Mouse (Mus musculus) MEL (cell line): ENCODE data around the gene Flad1. TPM values are rescaled to one million over a fixed set of nuclear protein-coding genes. Genes with fewer than 3 reads are reported as not detected.

Source experiments
- DNase-seq: peaks from one replicate; pipeline ENCODE4 v3.0.0; 2011; ENCODE audit warnings: low read depth, low spot score
- H3K27ac ChIP-seq: 2 replicates; pipeline ENCODE4 v1.5.1; 2012; ENCODE audit warnings: low read depth, mild to moderate bottlenecking, control low read depth, low read length, moderate library complexity; ENCODE audit not compliant: control insufficient read depth
- H3K27me3 ChIP-seq, 2 experiments: fragments of 150-350 bp in 1 of 2; sonication (generic) in 1 of 2; 2 replicates each; pipeline ENCODE4 v1.6.1; 2012; ENCODE audit warnings: low read length in 2 of 2, mild to moderate bottlenecking in 2 of 2, improper control_type of control experiment in 1 of 2, moderate library complexity in 1 of 2; ENCODE audit not compliant: insufficient read depth in 2 of 2, control insufficient read depth in 1 of 2
- H3K36me3 ChIP-seq, 2 experiments: 2 replicates each; pipeline ENCODE4 v1.6.1; 2012 to 2014; ENCODE audit warnings: low read length in 2 of 2, improper control_type of control experiment in 1 of 2, inconsistent platforms in 1 of 2, mild to moderate bottlenecking in 1 of 2; ENCODE audit not compliant: insufficient read depth in 2 of 2, control insufficient read depth in 1 of 2
- H3K4me1 ChIP-seq, 2 experiments: fragments of 150-350 bp in 1 of 2; sonication (generic) in 1 of 2; 2 replicates each; pipeline ENCODE4 v1.6.1; 2012; ENCODE audit warnings: low read length in 2 of 2, improper control_type of control experiment in 1 of 2, mild to moderate bottlenecking in 1 of 2; ENCODE audit not compliant: insufficient read depth in 2 of 2, control insufficient read depth in 1 of 2
- H3K4me3 ChIP-seq, 2 experiments: fragments of 150-350 bp in 1 of 2; sonication (generic) in 1 of 2; 2 replicates each; pipeline ENCODE4 v1.5.1; 2012; ENCODE audit warnings: low read depth in 2 of 2, low read length in 2 of 2, mild to moderate bottlenecking in 2 of 2, moderate library complexity in 2 of 2, control low read depth in 1 of 2, improper control_type of control experiment in 1 of 2; ENCODE audit not compliant: control insufficient read depth in 1 of 2, insufficient read depth in 1 of 2
- H3K79me2 ChIP-seq: 2 replicates; pipeline ENCODE4 v1.6.1; 2012; ENCODE audit warnings: mild to moderate bottlenecking, low read length, moderate library complexity; ENCODE audit not compliant: control insufficient read depth, poor library complexity, insufficient read depth
- H3K9ac ChIP-seq: 2 replicates; pipeline ENCODE4 v1.6.1; 2012; ENCODE audit warnings: low read depth, mild to moderate bottlenecking, control low read depth, low read length, moderate library complexity; ENCODE audit not compliant: control insufficient read depth, poor library complexity, severe bottlenecking
- H3K9me3 ChIP-seq: fragments of 150-350 bp; sonication (generic); replicated peaks from 2 replicates; pipeline ENCODE4 v1.6.1; 2012; ENCODE audit warnings: mild to moderate bottlenecking, low read length, improper control_type of control experiment, moderate library complexity; ENCODE audit not compliant: insufficient read depth
- CTCF ChIP-seq, 3 experiments: IDR thresholded peaks in 2 of 3; conservative IDR thresholded peaks in 1 of 3; 2 replicates each; pipeline ENCODE4 v1.5.1; 2011 to 2012; ENCODE audit warnings: low read length in 3 of 3, low read depth in 2 of 3, mild to moderate bottlenecking in 2 of 3, improper control_type of control experiment in 1 of 3, inconsistent platforms in 1 of 3, mixed read lengths in 1 of 3, moderate library complexity in 1 of 3; ENCODE audit not compliant: control insufficient read depth in 1 of 3, insufficient read depth in 1 of 3, poor library complexity in 1 of 3, severe bottlenecking in 1 of 3
- EP300 ChIP-seq, 2 experiments: IDR thresholded peaks; 2 replicates each; pipeline ENCODE4 v1.6.1; 2011; ENCODE audit warnings: improper control_type of control experiment in 2 of 2, low read length in 2 of 2, low read depth in 1 of 2, mild to moderate bottlenecking in 1 of 2
- GATA1 ChIP-seq: IDR thresholded peaks from 2 replicates; pipeline ENCODE4 v1.6.1; 2011; ENCODE audit warnings: low read depth, low read length, improper control_type of control experiment
- HCFC1 ChIP-seq: IDR thresholded peaks from 2 replicates; pipeline ENCODE4 v1.6.1; 2012; ENCODE audit warnings: low read depth, mild to moderate bottlenecking, inconsistent platforms, low read length, improper control_type of control experiment, moderate library complexity
- JUND ChIP-seq: IDR thresholded peaks from 2 replicates; pipeline ENCODE4 v1.6.1; 2011; ENCODE audit warnings: low read depth, mild to moderate bottlenecking, improper control_type of control experiment, low read length
- KAT2A ChIP-seq: conservative IDR thresholded peaks from 2 replicates; pipeline ENCODE4 v1.6.1; 2012; ENCODE audit warnings: low read depth, low read length, improper control_type of control experiment, inconsistent platforms
- MAFK ChIP-seq: IDR thresholded peaks from 2 replicates; pipeline ENCODE4 v1.6.1; 2011; ENCODE audit warnings: low read depth, mild to moderate bottlenecking, low read length, improper control_type of control experiment, borderline replicate concordance
- MAX ChIP-seq: IDR thresholded peaks from 2 replicates; pipeline ENCODE4 v1.6.1; 2011; ENCODE audit warnings: low read length, improper control_type of control experiment
- MEF2A ChIP-seq: IDR thresholded peaks from 2 replicates; pipeline ENCODE4 v1.6.1; 2014; ENCODE audit warnings: low read depth, mild to moderate bottlenecking, inconsistent platforms, low read length, improper control_type of control experiment; ENCODE audit not compliant: poor library complexity, insufficient replicate concordance, severe bottlenecking; ENCODE audit errors: extremely low read depth
- MXI1 ChIP-seq: IDR thresholded peaks from 2 replicates; pipeline ENCODE4 v1.6.1; 2011; ENCODE audit warnings: mild to moderate bottlenecking, low read depth, low read length, improper control_type of control experiment
- NRF1 ChIP-seq: IDR thresholded peaks from 2 replicates; pipeline ENCODE4 v1.6.1; 2014; ENCODE audit warnings: low read depth, mild to moderate bottlenecking, inconsistent platforms, low read length, improper control_type of control experiment, moderate library complexity; ENCODE audit not compliant: poor library complexity, insufficient read depth, severe bottlenecking
- POLR2A ChIP-seq, 2 experiments: IDR thresholded peaks; 2 replicates each; pipeline ENCODE4 v1.6.1; 2011 to 2012; ENCODE audit warnings: low read length in 2 of 2, mild to moderate bottlenecking in 2 of 2, control low read depth in 1 of 2, improper control_type of control experiment in 1 of 2, low read depth in 1 of 2, moderate library complexity in 1 of 2; ENCODE audit not compliant: control insufficient read depth in 1 of 2, insufficient read depth in 1 of 2, poor library complexity in 1 of 2
- POLR2AphosphoS2 ChIP-seq: IDR thresholded peaks from 2 replicates; pipeline ENCODE4 v1.6.1; 2011; ENCODE audit warnings: low read length, improper control_type of control experiment
- SIN3A ChIP-seq: IDR thresholded peaks from 2 replicates; pipeline ENCODE4 v1.6.1; 2012; ENCODE audit warnings: low read length, improper control_type of control experiment, inconsistent platforms
- TBP ChIP-seq: IDR thresholded peaks from 2 replicates; pipeline ENCODE4 v1.8.0; 2011; ENCODE audit warnings: low read depth, low read length, improper control_type of control experiment
- USF2 ChIP-seq, 2 experiments: IDR thresholded peaks; 2 replicates each; pipeline ENCODE4 v1.6.1; 2011 to 2012; ENCODE audit warnings: improper control_type of control experiment in 2 of 2, low read length in 2 of 2, borderline replicate concordance in 1 of 2, inconsistent platforms in 1 of 2, low read depth in 1 of 2, mild to moderate bottlenecking in 1 of 2; ENCODE audit not compliant: insufficient read depth in 1 of 2
- ZKSCAN1 ChIP-seq: IDR thresholded peaks from 2 replicates; pipeline ENCODE4 v1.6.1; 2012; ENCODE audit warnings: low read depth, mild to moderate bottlenecking, inconsistent platforms, low read length, improper control_type of control experiment, moderate library complexity
- ZMIZ1 ChIP-seq: IDR thresholded peaks from 2 replicates; pipeline ENCODE4 v1.6.1; 2012; ENCODE audit warnings: low read depth, mild to moderate bottlenecking, inconsistent platforms, low read length, improper control_type of control experiment, moderate library complexity
- ZNF384 ChIP-seq: IDR thresholded peaks from 2 replicates; pipeline ENCODE4 v1.6.1; 2012; ENCODE audit warnings: low read depth, mild to moderate bottlenecking, inconsistent platforms, low read length, improper control_type of control experiment
- polyA plus RNA-seq, 2 experiments: library from polyadenylated mRNA; stranded (reverse) in 1 of 2; unstranded in 1 of 2; fragments of >175 nt in 1 of 2; fragments of >200 nt in 1 of 2; gene quantifications; 2 replicates each; pipeline versions ENCODE4 v1.2.1 to v1.2.4; 2012; ENCODE audit warnings: low replicate concordance in 2 of 2, low read depth in 1 of 2; ENCODE audit not compliant: insufficient read length in 2 of 2, insufficient read depth in 1 of 2, missing spikeins in 1 of 2
- total RNA-seq: library from RNA; depleted of rRNA; stranded (reverse); fragments of 300-350 nt; gene quantifications from 2 replicates; pipeline ENCODE4 v1.2.3, GENCODE M21; 2012

Flad1 gene
- total and polyA plus RNA-seq, 3 experiments: 42.9 to 54.2 TPM; not detected in 1

GRCm38 (mm10) chr3:89436176-89437113 is 24.8 kb upstream of the Flad1 start, which contains the start of gene Pbxip1 (continued):
- TF ChIP-seq POLR2AphosphoS2 (peak; percentile 67; the same call in 1 of the 2 replicates), SIN3A (peak; percentile 89), USF2 (IDR thresholded peaks at IDR 0.05; ENCODE audit: borderline replicate concordance in 1 of 2, insufficient read depth in 1 of 2, low read depth in 1 of 2, low read length in 2 of 2) (peak; percentile 58 to 87; a peak in 3 of 4 replicates), MAX (peak; percentile 94)

GRCm38 (mm10) chr3:89435041-89435440 is 23.4 kb upstream of the Flad1 start:
- Histone ChIP-seq H3K4me3 (no peak overlapping the region), H3K27ac (no peak overlapping the region), H3K4me1 (peaks cover 6 to 16% of the 10 kb centered on the region in 2 experiments), H3K9ac (no peak overlapping the region), H3K27me3 (no peaks in the 10 kb centered on the region), H3K9me3 (no peaks in the 10 kb centered on the region), H3K36me3 (peaks cover 0 to 17% of the 10 kb centered on the region in 2 experiments; a peak in 2 of 4 replicates), H3K79me2 (peaks cover 14% of the 10 kb centered on the region)
- no peak for TF ChIP-seq TBP
- TF ChIP-seq HCFC1: no peak
- TF ChIP-seq NRF1: no peak
- TF ChIP-seq KAT2A: no peak
- TF ChIP-seq CTCF (IDR thresholded peaks at IDR 0.05 in 2 of 3, conservative IDR thresholded peaks at IDR 0.05 in 1 of 3; ENCODE audit: control insufficient read depth in 1 of 3, insufficient read depth in 1 of 3, low read depth in 2 of 3, low read length in 3 of 3, poor library complexity in 1 of 3, severe bottlenecking in 1 of 3): no peak
- TF ChIP-seq ZNF384: no peak
- no peak for TF ChIP-seq MXI1
- no peak for TF ChIP-seq MEF2A
- no peak for TF ChIP-seq ZKSCAN1
- no peak for TF ChIP-seq MAFK
- no peak for TF ChIP-seq ZMIZ1
- TF ChIP-seq GATA1: no peak
- TF ChIP-seq MAX: no peak
- TF ChIP-seq JUND: no peak
- TF ChIP-seq EP300 (IDR thresholded peaks at IDR 0.05; ENCODE audit: low read depth in 1 of 2, low read length in 2 of 2): no peak
- no peak for TF ChIP-seq POLR2A (IDR thresholded peaks at IDR 0.05; ENCODE audit: control insufficient read depth in 1 of 2, insufficient read depth in 1 of 2, low read depth in 1 of 2, low read length in 2 of 2, poor library complexity in 1 of 2)
- no peak for DNase-seq
